Mouse (Mus musculus) cerebellum, adult 2 months (tissue): Measurements from ENCODE around the gene Ldb3. TPM values are rescaled to one million over a fixed set of nuclear protein-coding genes. Genes with fewer than 3 reads are reported as not detected.

ENCODE experiments used
- DNase-seq, 2 experiments: peaks; one replicate each; pipeline ENCODE4 v3.0.0; 2021
- H3K27ac ChIP-seq: fragments of 200-500 bp; 2 replicates; pipeline ENCODE4 v1.5.1; 2012; ENCODE audit warnings: low read length, control low read depth, inconsistent platforms; ENCODE audit not compliant: insufficient read depth
- H3K27me3 ChIP-seq: fragments of 200-500 bp; 2 replicates; pipeline ENCODE4 v1.6.1; 2012; ENCODE audit warnings: inconsistent platforms, mild to moderate bottlenecking, low read length, moderate library complexity; ENCODE audit not compliant: control insufficient read depth, insufficient read depth
- H3K4me1 ChIP-seq: fragments of 200-500 bp; 2 replicates; pipeline ENCODE4 v1.6.1; 2011; ENCODE audit warnings: low read length; ENCODE audit not compliant: control insufficient read depth, insufficient read depth
- H3K4me3 ChIP-seq: fragments of 200-500 bp; replicated peaks from 2 replicates; pipeline ENCODE3; 2011; ENCODE audit warnings: mild to moderate bottlenecking, low read depth, low read length, control low read depth; ENCODE audit not compliant: insufficient read depth
- CTCF ChIP-seq: fragments of 200-500 bp; IDR thresholded peaks from 2 replicates; pipeline ENCODE4 v1.5.1; 2011; ENCODE audit warnings: low read depth, mild to moderate bottlenecking, control low read depth, low read length, moderate library complexity, borderline replicate concordance; ENCODE audit not compliant: insufficient read depth
- POLR2A ChIP-seq: fragments of 200-500 bp; IDR thresholded peaks from 2 replicates; pipeline ENCODE4 v1.6.1; 2011; ENCODE audit warnings: low read length, control low read depth, borderline replicate concordance; ENCODE audit not compliant: insufficient read depth
- WGBS: fragments of 180-500 bp; shearing (Covaris S2); methylation state at CpG from one replicate; pipeline ENCODE4 v1.1.7; 2018; 5-methylcytosine and 5-hydroxymethylcytosine counted together
- polyA plus RNA-seq: library from polyadenylated mRNA; depleted of rRNA; stranded (reverse); fragments of >200 nt; gene quantifications from 2 replicates; pipeline ENCODE4 v1.2.3, GENCODE M21; 2012

The Ldb3 gene
- polyA plus RNA-seq, 1 experiment = 7.0 TPM

DNA sequence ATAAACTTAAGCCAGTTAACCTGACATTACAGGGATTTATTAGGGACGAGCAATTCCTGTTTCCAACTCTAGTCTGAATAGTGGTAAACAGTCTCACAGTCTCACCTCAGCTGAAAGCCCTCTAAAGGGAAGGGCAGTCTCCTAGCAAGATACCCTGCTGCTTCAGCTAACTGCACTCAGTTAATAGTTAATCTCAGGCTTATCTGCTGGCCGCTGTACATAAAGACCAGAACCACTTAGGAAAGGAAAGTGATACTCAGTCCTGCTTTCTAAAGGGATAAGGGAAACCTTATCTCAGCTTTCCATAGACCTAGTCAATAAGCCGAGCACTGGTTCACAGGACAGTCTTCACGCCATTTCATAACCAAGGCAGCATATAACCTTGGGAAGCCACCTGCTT, 52.6 kb downstream of the Ldb3 start:
- Histone ChIP-seq H3K27ac (no peak overlapping the region), H3K4me3 (no peak overlapping the region), H3K27me3 (no peaks in the 10 kb centered on the region), H3K4me1 (no peaks in the 10 kb centered on the region)
- no peak for TF ChIP-seq POLR2A
- no peak for TF ChIP-seq CTCF
- no peak for DNase-seq
- 90% methylated on average over 4 of the region's 4 CpGs for WGBS

DNA sequence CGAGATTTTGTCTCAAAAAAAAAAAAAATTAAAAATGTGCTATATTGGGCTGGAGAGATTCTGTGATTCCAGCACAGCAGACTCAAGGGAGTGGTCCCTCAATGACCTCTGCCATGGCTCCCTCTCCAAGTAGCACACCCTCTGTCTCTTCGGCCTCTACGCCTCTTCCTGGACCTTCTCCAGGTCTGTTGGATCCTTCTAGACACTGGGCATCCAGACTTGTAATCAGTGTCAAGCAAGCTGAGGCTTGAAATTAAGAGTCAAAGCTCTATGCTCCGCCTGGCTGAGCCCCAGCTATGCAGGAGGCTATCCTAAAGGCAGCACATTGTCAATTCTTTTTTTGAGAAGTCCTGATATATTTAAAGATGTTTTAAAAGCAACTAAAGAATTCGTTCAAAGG, 54.9 kb downstream of the Ldb3 start:
- H3K4me3 ChIP-seq = no peak overlapping the region
- TF ChIP-seq CTCF (no peak), POLR2A (no peak)
- no peak overlapping the region for H3K27ac ChIP-seq
- H3K4me1 ChIP-seq = no peaks in the 10 kb centered on the region
- no peaks in the 10 kb centered on the region for H3K27me3 ChIP-seq
- 54% methylated on average over 5 of the region's 5 CpGs for WGBS
- no peak for DNase-seq

DNA sequence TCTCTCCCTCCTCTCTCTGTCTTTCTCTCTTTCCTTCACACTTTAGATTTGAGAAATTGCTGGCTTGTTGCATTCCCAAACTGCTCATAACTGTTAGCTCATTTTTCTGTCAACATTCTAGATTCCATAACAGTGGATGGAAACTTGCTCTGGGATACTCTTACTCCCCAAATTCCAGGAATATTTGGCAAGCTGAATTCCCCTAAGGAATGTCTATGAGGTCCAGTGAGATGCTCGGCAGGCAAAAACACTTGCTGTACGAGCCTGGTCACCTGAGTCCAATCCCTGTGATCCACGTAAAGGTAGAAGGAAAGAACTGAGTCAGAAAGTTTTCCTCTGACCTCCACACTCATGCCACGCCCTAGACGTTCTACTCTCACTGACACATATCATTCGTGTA, 55.9 kb downstream of the Ldb3 start:
- 80% methylated on average over 6 of the region's 6 CpGs for WGBS

DNA sequence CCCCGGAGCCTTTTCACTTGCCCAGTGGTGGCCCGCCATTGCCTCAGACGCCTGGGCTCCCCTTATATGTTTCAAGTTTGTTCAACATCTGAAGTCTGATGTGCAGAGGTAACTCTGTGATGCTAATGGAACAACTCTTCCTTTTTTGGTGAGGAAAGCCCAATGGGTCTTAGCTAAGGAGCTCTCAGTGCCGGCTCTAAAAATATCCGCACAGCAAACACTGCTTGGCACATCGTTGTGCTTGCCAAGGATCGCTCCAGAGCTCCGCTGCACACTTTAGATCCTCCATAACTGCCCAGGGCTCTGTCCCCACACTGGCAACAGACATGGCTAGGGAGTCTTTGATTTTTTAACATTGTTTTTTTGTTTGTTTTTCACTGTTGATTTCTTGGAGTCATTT, 59.7 kb downstream of the Ldb3 start:
- H3K27me3 ChIP-seq = no peaks in the 10 kb centered on the region
- H3K27ac ChIP-seq = no peak overlapping the region
- no peak for TF ChIP-seq POLR2A
- TF ChIP-seq CTCF = no peak
- H3K4me1 ChIP-seq = no peaks in the 10 kb centered on the region
- DNase-seq = no peak
- no peak overlapping the region for H3K4me3 ChIP-seq
- WGBS = 44% methylated on average over 8 of the region's 8 CpGs

More for the DNA sequence above, 55.9 kb downstream of the Ldb3 start:
- Histone ChIP-seq H3K4me3 (no peak overlapping the region), H3K27ac (no peak overlapping the region), H3K4me1 (no peaks in the 10 kb centered on the region), H3K27me3 (no peaks in the 10 kb centered on the region)
- TF ChIP-seq POLR2A (no peak), CTCF (no peak)
- no peak for DNase-seq

DNA sequence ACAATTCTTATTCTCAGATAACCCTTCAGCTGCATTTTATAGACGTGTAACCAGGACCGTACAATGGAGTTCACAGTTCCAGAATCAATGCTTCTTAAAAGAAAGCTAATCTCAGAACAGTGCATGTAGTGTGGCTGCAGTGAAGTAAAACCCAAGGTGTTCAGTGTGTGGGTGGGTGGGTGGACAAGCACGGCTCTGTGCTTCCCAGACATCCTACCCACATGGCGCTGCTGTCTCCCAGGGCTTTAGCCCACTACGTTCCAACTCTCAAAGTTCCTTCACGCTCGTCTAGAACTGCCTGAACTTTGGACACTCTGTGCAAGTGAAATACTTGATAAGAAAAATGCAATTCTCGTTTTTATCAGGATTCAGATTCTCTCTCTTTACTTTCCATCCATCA, 65.8 kb downstream of the Ldb3 start, which contains the start of gene 9230112D13Rik:
Gene 9230112D13Rik (minus strand): TSS at position 101 of the 400 bp plus-strand sequence.
- WGBS = 90% methylated on average over 8 of the region's 8 CpGs
- Histone ChIP-seq H3K27me3 (no peaks in the 10 kb centered on the region), H3K4me3 (no peak within 1 kb of the TSS), H3K27ac (no peak within 1 kb of the TSS), H3K4me1 (no peaks in the 10 kb centered on the region)
- TF ChIP-seq POLR2A (no peak), CTCF (no peak)
- DNase-seq = no peak

DNA sequence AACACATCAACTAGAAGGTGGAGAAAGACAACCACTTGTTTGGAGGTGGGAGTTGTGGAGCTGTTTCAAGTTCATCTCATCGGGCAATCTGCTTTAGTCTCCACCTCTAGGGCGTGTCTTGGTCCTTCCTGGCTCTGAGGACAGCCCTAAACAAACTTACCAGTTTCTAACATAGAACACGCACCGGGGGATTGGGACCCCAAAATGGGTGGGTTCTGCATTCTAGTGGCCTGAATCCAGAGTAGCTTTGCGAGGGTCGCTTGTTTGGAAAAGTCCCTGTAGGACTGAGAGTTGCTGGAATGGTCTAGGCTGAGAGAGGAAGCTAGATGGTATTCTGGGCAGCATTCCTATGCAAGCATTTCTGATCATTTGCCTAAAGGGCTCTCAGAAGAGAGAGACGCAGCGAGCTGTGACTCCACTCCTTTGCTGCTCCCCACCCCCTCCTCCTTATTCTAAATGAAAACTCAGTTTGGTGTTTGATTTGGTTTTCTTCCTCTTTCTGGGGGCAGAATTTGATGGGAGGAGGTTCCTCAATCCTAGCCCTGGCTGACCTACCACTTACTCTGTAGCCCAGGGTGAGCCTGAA, 70.4 kb downstream of the Ldb3 start:
- Histone ChIP-seq H3K4me1 (no peaks in the 10 kb centered on the region), H3K27ac (no peak overlapping the region), H3K27me3 (no peaks in the 10 kb centered on the region), H3K4me3 (no peak overlapping the region)
- 87% methylated on average over 8 of the region's 8 CpGs for WGBS
- TF ChIP-seq POLR2A (no peak), CTCF (no peak)
- DNase-seq = no peak

DNA sequence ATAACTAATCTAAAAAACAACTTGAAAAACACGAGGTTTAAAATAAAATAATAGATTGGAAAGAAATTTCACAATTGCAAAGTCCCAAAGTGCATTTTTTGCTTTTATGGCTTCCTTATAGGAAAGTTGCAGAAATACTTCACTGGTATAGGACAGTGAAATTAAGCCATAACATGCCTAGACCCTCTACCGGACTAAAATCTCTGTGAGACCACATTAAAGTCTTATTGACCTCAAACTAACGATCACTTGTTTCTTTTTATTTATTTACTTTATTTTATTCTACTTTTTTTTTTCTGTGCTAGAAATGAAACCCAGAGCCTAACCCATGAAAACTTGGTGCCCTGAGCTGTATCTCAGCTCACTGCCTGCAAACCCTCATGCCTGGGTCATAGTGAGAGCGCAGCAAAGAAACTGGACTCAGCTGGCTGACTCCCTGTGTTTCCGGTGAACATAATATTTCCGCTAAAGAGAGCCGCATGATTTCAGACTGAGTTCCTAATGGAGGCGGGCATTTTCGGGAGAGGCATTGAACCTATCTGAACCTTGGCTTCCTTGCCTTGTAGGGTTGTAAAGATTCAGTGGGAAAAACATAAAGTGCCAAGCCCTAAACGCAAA, 71.4 kb downstream of the Ldb3 start:
- 88% methylated on average over 10 of the region's 10 CpGs for WGBS
- H3K4me1 ChIP-seq = no peaks in the 10 kb centered on the region
- no peaks in the 10 kb centered on the region for H3K27me3 ChIP-seq

DNA sequence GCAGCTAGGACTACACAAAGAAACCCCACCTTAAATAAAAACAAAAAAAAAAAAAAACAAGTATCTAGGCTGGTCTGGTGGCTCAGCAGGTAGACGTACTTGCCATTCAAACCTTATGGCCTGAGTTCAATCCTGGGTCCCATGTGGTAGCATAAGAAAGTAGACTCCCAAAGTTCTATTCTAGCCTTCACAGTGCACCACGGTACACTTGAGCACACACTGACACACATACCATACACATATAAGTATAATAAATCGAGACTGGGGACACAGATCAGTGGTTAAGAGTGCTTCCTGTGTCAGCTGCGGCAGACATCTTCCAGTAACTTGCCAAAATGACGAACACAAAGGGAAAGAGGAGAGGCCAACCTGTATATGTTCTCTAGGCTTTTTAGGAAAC, 72.6 kb downstream of the Ldb3 start:
- no peaks in the 10 kb centered on the region for H3K4me1 ChIP-seq
- DNase-seq = no peak
- no peak overlapping the region for H3K27ac ChIP-seq
- 87% methylated on average over 5 of the region's 5 CpGs for WGBS
- no peak overlapping the region for H3K4me3 ChIP-seq
- TF ChIP-seq CTCF (no peak), POLR2A (no peak)
- H3K27me3 ChIP-seq = no peaks in the 10 kb centered on the region

More for the DNA sequence above, 71.4 kb downstream of the Ldb3 start:
- no peak for DNase-seq
- H3K4me3 ChIP-seq = no peak overlapping the region
- H3K27ac ChIP-seq = no peak overlapping the region
- TF ChIP-seq POLR2A (no peak), CTCF (no peak)
